In the genomic region with DNA sequence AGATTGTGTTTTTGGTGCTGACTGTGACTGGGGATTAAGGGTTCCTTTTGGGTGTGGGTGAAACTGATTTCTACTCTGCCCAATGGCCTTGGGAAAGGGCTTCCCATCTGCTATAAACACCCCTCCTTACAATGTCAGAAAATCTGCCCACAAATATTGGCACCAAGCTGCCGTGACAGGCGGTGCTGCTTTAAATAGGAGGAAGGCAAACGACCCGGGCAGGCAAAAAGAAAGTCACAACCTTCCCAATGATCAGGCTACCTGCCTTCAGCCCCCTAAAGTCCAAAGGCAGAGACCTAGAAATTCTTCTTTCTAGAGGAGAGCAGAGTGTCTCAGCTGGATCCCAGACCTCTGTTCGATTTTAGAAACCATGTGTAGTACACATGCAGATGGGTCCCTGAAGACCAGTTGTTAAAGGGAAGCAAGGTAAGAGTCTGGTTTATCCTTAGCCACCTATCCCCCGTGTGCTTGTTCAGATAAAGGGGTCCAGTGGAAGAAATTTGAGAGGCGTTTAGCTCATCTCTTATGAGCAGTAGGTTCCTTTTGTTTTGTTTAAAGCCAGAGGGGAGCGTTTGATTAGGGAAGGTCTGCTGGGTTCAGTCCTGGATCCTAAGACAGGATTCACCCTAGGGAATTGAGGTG, we compare ENCODE assay signal across 8 mouse cellular contexts.
DNase-seq lines count a peak whose midpoint lies in the region; ATAC-seq lines count a peak whose summit lies in the region.

No protein-coding gene starts in this region.

- peak overlapping the region; percentile 58 for H3K9ac ChIP-seq in hindbrain, embryonic 12.5 days
- no peak overlapping the region for H3K9ac ChIP-seq in midbrain, embryonic 12.5 days (replicated peaks)

- peaks cover 35% of the 10 kb centered on the region for H3K4me1 ChIP-seq in hindbrain, embryonic 12.5 days
- H3K4me1 ChIP-seq in hindbrain, embryonic 10.5 days (replicated peaks) = peaks cover 32% of the 10 kb centered on the region
- peaks cover 39% of the 10 kb centered on the region for H3K4me1 ChIP-seq in heart, embryonic 10.5 days
- peaks cover 45% of the 10 kb centered on the region for H3K4me1 ChIP-seq in midbrain, embryonic 12.5 days

- no peak for DNase-seq in hindbrain, embryonic 10.5 days (ENCODE audit: low spot score)
- DNase-seq in cerebellum, adult 18-20 months = peak; percentile 71 to 72
- DNase-seq in heart, embryonic 10.5 days (ENCODE audit: low spot score) = no peak
- DNase-seq in spleen, adult 18-20 months = no peak
- no peak for DNase-seq in left cerebral cortex, adult 9 months (ENCODE audit: low spot score in 2 of 2)
- no peak for DNase-seq in adrenal gland, postnatal 10 days

- H3K4me2 ChIP-seq in hindbrain, embryonic 12.5 days (replicated peaks) = no peak overlapping the region; the same call in 1 of the 2 replicates
- 0 out of 2 replicates have a peak overlapping the region, but pooled peaks have one; percentile 57 for H3K4me2 ChIP-seq in midbrain, embryonic 12.5 days (replicated peaks)

- no peak overlapping the region for H3K27ac ChIP-seq in hindbrain, embryonic 12.5 days
- H3K27ac ChIP-seq in hindbrain, embryonic 10.5 days = no peak overlapping the region
- H3K27ac ChIP-seq in heart, embryonic 10.5 days = peak overlapping the region; percentile 86; the same call in 1 of the 2 replicates
- H3K27ac ChIP-seq in midbrain, embryonic 12.5 days (replicated peaks) = no peak overlapping the region

- WGBS in hindbrain, embryonic 12.5 days = 16% methylated on average over 8 of the region's 8 CpGs
- 12% methylated on average over 8 of the region's 8 CpGs for WGBS in hindbrain, embryonic 10.5 days
- WGBS in heart, embryonic 10.5 days = 20% methylated on average over 8 of the region's 8 CpGs
- 23% methylated on average over 8 of the region's 8 CpGs for WGBS in midbrain, embryonic 12.5 days

- no peak overlapping the region for H3K4me3 ChIP-seq in hindbrain, embryonic 12.5 days
- H3K4me3 ChIP-seq in hindbrain, embryonic 10.5 days = no peak overlapping the region
- no peak overlapping the region for H3K4me3 ChIP-seq in heart, embryonic 10.5 days
- no peak overlapping the region for H3K4me3 ChIP-seq in midbrain, embryonic 12.5 days

- no peaks in the 10 kb centered on the region for H3K36me3 ChIP-seq in hindbrain, embryonic 12.5 days
- no peaks in the 10 kb centered on the region for H3K36me3 ChIP-seq in hindbrain, embryonic 10.5 days
- H3K36me3 ChIP-seq in heart, embryonic 10.5 days = no peaks in the 10 kb centered on the region
- no peaks in the 10 kb centered on the region for H3K36me3 ChIP-seq in midbrain, embryonic 12.5 days

- H3K9me3 ChIP-seq in hindbrain, embryonic 12.5 days (replicated peaks) = no peaks in the 10 kb centered on the region
- H3K9me3 ChIP-seq in hindbrain, embryonic 10.5 days = no peaks in the 10 kb centered on the region
- no peaks in the 10 kb centered on the region for H3K9me3 ChIP-seq in heart, embryonic 10.5 days
- no peaks in the 10 kb centered on the region for H3K9me3 ChIP-seq in midbrain, embryonic 12.5 days

- peaks cover 45% of the 10 kb centered on the region for H3K27me3 ChIP-seq in hindbrain, embryonic 12.5 days
- H3K27me3 ChIP-seq in hindbrain, embryonic 10.5 days (ENCODE audit: insufficient read depth, poor library complexity, severe bottlenecking) = peaks cover 93% of the 10 kb centered on the region
- peaks cover 37% of the 10 kb centered on the region for H3K27me3 ChIP-seq in heart, embryonic 10.5 days (ENCODE audit: insufficient read depth, poor library complexity, severe bottlenecking)
- H3K27me3 ChIP-seq in midbrain, embryonic 12.5 days = peaks cover 71% of the 10 kb centered on the region

- ATAC-seq in hindbrain, embryonic 12.5 days (ENCODE audit: low FRiP score) = no peak
- no peak for ATAC-seq in midbrain, embryonic 12.5 days (ENCODE audit: low FRiP score, low read depth)

Comparison
In these comparisons a context has a peak if more than half of its experiments do, and no peak if none do; other contexts are left out.
1. DNase-seq: peak in cerebellum, adult 18-20 months (2 of 2); none in hindbrain, embryonic 10.5 days (single experiment), heart, embryonic 10.5 days (single experiment), spleen, adult 18-20 months (0 of 2), left cerebral cortex, adult 9 months (0 of 2) and adrenal gland, postnatal 10 days (single experiment).